Mouse (Mus musculus) mouse trophoblast stem cell (cell line): ENCODE data around the gene Gm9945.

Source experiments
- in situ Hi-C, 2 experiments: fragments of 300-500 bp; cut with MseI, MboI; formaldehyde crosslinking; loops; 2 replicates in 1 of 2; 3 replicates in 1 of 2; pipeline ENCODE4 v1.15.1; 2025

Gm9945 gene

GRCm38 (mm10) chr11:53479783-53480301 lies at the start of gene Gm9945, which contains the start of gene Sowaha:
Gene Gm9945 (plus strand): TSS chr11:53480166.
Gene Sowaha (minus strand): TSS chr11:53480274.
- in situ Hi-C loops: no loop called here

GRCm38 (mm10) chr11:53430300-53430669 lies 49.7 kb upstream of the Gm9945 start:
- in situ Hi-C loops: no loop called here

DNA sequence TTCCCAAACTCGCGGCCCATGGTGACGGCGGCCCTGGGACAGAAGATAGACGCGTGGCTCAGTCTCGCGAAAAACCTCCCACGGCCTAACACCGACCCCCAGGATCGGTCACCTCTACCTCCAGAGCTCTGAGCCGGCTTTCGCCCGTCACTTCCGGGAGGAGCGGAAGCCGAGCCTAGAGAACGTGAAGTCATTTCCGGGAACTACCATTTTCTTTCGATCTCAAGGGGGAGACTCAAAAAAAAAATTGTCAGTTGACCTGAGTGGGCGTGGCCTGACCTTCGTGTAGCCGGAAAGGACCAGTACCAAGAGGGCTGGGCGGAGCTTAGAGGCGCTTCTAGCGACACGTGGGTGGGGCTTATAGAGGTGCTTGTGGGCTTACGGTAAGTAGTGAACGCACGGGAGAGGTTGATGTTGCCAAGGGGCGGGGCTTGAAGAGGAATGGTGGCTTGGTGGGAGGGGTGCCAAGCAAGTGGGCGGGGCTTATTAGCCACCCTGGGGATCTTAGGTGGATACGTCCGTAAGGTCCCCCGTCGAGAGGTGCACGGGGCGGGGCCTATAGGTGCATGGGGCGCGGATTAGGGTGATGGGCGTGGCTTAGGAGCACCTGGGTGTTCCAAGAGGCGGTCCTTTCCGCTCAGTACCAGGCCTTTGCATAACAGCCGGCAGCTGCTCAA lies 49.2 kb upstream of the Gm9945 start, which contains the start of the genes Uqcrq and Gdf9:
TSS of gene Uqcrq (minus strand) at position 162 of the 677 bp plus-strand sequence.
TSS of gene Gdf9 (plus strand) at position 354 of the 677 bp plus-strand sequence.
- in situ Hi-C loops: no loop called here

- in situ Hi-C loops: no loop called here
Observed at GRCm38 (mm10) chr11:53431347-53432056, 48.5 kb upstream of the Gm9945 start.

DNA sequence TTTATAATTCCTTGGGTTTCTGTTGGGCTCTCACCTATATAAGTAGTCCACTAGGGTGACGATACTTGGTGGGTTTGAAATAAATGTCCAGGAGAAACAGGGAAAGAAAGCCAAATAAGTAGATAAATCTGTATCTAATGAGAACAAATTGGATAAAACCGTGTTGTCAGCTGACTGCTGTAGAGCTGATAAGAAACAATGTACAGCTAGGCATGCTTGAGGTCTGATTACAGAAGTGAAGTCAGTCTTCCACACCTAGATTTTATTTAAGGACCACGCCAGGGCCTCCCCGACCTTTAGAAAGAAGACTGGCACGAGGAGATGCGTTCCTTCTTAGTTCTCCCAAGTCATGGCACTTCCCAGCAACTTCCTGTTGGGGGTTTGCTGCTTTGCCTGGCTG lies 46.9 kb upstream of the Gm9945 start:
- in situ Hi-C loops: no loop called here

DNA sequence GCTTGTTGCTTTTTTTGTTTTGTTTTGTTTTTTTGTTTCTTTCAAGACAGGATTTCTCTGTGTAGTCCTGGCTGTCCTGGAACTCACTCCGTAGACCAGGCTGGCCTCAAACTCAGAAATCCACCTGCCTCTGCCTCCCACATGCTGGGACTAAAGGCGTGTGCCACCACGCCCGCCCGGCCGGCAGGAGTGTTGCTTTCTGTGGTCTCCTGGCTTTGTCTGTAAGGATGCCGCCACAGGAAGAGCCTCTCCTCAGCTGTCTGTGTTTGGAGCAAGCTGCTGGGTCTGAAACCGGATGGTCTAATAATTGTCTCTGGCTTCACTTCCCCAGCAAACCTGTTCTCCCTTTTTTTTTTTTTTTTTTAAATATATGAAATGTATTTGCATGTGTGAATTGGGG lies 44.5 kb upstream of the Gm9945 start:
- in situ Hi-C loops: no loop called here

DNA sequence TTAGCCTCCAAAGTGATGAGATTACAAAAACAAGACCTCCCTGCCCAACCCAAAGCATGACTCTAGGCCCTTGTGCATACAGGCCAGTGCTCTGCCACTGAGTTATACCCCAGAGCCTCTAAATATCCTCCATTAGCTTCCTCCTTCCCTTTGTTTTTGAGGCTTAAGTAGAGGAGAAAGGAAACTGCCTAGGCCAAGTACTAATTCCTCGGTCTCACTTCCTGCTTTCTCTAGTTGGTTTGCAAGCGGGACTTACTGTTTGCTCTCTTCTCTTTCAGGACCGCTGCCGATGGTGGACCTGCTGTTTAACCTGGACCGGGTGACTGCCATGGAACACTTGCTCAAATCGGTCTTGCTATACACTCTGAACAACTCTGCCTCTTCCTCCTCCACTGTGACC lies 43.6 kb upstream of the Gm9945 start:
- in situ Hi-C loops: no loop called here

DNA sequence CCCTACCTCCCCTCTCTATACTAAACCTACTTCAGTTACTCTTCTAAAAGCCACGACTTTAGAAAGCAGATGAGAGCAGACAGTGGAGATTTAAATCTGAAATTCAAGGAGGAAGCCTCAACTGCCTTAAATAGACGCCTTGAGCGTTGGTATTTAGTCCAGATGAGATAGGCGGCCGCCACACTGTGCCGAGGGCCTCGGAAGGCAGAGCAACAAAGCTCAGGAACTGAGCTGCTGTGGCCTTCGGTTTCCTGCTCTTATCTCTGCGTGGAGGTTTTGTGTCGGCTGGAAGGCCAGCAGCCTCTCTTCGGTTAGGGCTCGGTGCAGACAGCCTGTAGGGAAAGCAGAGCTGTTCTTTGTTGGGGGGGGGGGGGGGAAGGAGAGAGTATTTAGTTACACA lies 38.0 kb upstream of the Gm9945 start:
- in situ Hi-C loops: no loop called here

GRCm38 (mm10) chr11:53443861-53444260 lies 36.1 kb upstream of the Gm9945 start:
- in situ Hi-C loops: no loop called here

- in situ Hi-C loops: no loop called here
Observed at GRCm38 (mm10) chr11:53445562-53445961, 34.4 kb upstream of the Gm9945 start.

- in situ Hi-C loops: no loop called here
Observed at GRCm38 (mm10) chr11:53446183-53446582, 33.8 kb upstream of the Gm9945 start.

- in situ Hi-C loops: no loop called here
Observed at GRCm38 (mm10) chr11:53447996-53448395, 32.0 kb upstream of the Gm9945 start.

- in situ Hi-C loops: no loop called here
Observed at GRCm38 (mm10) chr11:53448529-53448928, 31.4 kb upstream of the Gm9945 start.

- in situ Hi-C loops: no loop called here
Observed at GRCm38 (mm10) chr11:53450070-53450705, 29.8 kb upstream of the Gm9945 start.

- in situ Hi-C loops: no loop called here
Observed at GRCm38 (mm10) chr11:53451361-53451760, 28.6 kb upstream of the Gm9945 start.

- in situ Hi-C loops: no loop called here
Observed at GRCm38 (mm10) chr11:53452396-53452795, 27.6 kb upstream of the Gm9945 start.

- in situ Hi-C loops: no loop called here
Observed at GRCm38 (mm10) chr11:53453031-53453430, 26.9 kb upstream of the Gm9945 start.

DNA sequence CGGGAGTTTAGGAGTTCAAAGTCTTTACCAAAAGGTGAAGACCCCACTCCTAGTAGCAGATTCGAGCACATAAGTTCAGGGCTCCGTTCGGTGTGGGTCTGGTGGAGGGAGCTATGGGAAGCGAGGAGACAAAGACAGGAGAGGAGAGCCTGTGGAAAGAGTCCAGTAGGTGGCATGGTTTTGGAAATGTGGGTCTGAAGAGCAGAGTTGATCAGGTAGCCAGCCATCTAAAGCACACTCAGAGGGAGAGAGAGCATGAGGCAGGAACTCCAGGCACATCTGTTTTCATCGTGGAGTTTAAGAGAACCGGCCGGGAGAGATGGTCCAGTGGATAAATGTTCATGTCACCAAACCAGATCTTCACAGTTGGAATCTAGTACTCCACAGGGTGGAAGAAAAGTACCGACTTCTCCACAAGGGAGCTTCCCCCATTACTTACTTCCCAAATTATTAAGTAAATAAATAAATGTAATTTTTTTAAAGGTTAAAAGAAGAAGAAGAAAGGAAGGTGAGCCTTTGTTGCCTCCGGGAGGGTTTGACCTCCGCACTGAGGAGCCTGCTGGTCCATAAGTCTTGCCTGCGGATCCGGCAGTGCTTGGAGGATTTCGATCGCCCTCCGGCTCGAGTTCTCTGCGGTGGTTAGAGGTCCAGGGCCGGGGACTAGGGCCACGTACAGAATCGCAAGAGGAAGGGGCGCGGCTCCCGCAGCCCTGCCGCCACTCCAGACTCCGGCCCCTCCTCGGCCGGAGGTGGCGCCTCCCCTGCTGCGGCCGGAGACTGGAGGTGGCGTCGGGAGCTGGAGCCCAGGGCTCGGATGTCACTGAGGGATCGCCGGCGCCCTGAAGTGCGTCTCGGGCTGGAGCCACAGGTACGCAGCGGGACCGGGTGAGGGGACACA lies 23.2 kb upstream of the Gm9945 start, which contains the start of the genes Gm10447 and Shroom1:
TSS of gene Gm10447 (minus strand) at position 637 of the 898 bp plus-strand sequence.
TSS of gene Shroom1 (plus strand) at position 732 of the 898 bp plus-strand sequence.
- in situ Hi-C loops: no loop called here

- in situ Hi-C loops: no loop called here
Observed at GRCm38 (mm10) chr11:53457372-53457954, 22.5 kb upstream of the Gm9945 start.

- in situ Hi-C loops: no loop called here
Observed at GRCm38 (mm10) chr11:53458996-53459395, 21.0 kb upstream of the Gm9945 start.

DNA sequence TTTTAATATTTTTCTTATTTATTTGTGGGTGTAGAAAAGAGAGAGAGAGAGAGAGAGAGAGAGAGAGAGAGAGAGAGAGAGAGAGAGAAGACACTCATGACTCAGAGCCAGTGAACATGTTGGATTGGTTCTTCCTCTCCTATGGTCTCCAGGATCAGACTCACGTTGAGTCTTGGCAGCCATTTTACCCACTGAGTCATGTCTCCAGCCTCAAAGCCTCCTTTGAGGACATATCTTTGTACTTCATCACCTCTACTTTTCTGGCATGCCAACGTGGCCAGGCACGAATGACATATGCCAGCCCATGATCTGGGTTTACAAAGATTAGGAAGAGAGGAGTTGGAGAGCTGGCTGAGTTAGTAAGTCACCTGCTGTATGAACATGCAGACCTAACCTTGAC lies 19.8 kb upstream of the Gm9945 start:
- in situ Hi-C loops: no loop called here
